36 mouse cellular contexts compared by ENCODE assay signal in the genomic region with DNA sequence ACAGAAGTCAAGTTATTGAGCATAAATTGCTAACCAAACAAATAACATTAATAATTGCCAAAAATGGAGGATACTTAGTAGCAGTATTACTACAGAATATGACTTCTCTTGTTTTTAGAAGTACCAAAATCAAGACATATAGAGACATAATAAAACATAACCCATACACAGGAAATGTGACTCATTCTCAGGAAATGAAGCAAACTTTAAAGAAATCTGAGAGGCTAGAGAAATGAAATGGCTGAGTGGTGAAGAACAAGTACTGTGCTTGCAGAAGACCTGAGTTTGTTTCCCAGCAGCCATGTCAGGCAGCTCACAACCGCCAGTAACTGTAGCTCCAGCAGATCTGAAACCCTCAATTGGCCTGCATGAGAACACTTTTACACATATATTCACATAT. TPM values are rescaled to one million over a fixed set of nuclear protein-coding genes. Genes with fewer than 3 reads are reported as not detected.
DNase-seq lines count a peak whose midpoint lies in the region; ATAC-seq and TF ChIP-seq lines count a peak whose summit lies in the region.
"Had no signal": no experiment of that assay in that cellular context is flagged by ENCODE, and none has a peak within 500 bp of the region (broad histone marks: within the 10 kb centered on the region; RNA-seq: fewer than 3 reads in every experiment).

No protein-coding gene starts in this region.

- no peaks in the 10 kb centered on the region for H3K9me3 ChIP-seq in lung, postnatal 0 days (ENCODE audit: low read length)
- H3K9me3 ChIP-seq in heart, embryonic 12.5 days (replicated peaks), result no peaks in the 10 kb centered on the region
- H3K9me3 ChIP-seq in forebrain, embryonic 10.5 days, result no peaks in the 10 kb centered on the region
- H3K9me3 ChIP-seq: embryonic facial prominence, embryonic 12.5 days; heart, embryonic 15.5 days; hindbrain, embryonic 12.5 days; limb, embryonic 12.5 days; liver, embryonic 15.5 days; lung, embryonic 15.5 days; megakaryocyte, embryonic 14.5 days; midbrain, embryonic 12.5 days; neural tube, embryonic 13.5 days had no signal

- peak; percentile 4 for DNase-seq in lung, postnatal 0 days (ENCODE audit: low spot score)
- DNase-seq in lung, adult 18-20 months, result no peak
- DNase-seq in induced T-regulatory cell, adult 2 months (ENCODE audit: low read depth), result peak; percentile 56
- peak; percentile 29 for DNase-seq in splenic B cell, adult 2 months (ENCODE audit: low read depth, low spot score)
- DNase-seq in forebrain, embryonic 10.5 days (ENCODE audit: extremely low spot score, low spot score), result no peak
- DNase-seq in gastrocnemius, postnatal 10 days, result no peak
- DNase-seq: adrenal gland, postnatal 10 days; cerebellum, adult 11 months; cerebellum, adult 9-11 months; embryo, embryonic 11 days; gastrocnemius, adult 2 months; kidney, adult 9 months; kidney, postnatal 10 days; lung, postnatal 36 days had no signal

- 75% methylated on average over 1 of the region's 1 CpGs for WGBS in lung, postnatal 0 days
- WGBS in heart, embryonic 12.5 days, result 57% methylated on average over 1 of the region's 1 CpGs
- 60% methylated on average over 1 of the region's 1 CpGs for WGBS in forebrain, embryonic 10.5 days

- no peak overlapping the region for H3K9ac ChIP-seq in lung, postnatal 0 days (replicated peaks; ENCODE audit: low read depth)
- H3K9ac ChIP-seq in heart, embryonic 12.5 days, result no peak overlapping the region
- H3K9ac ChIP-seq: embryonic facial prominence, embryonic 12.5 days; heart, embryonic 15.5 days; hindbrain, embryonic 12.5 days; limb, embryonic 12.5 days; liver, embryonic 15.5 days; lung, embryonic 15.5 days; midbrain, embryonic 12.5 days; neural tube, embryonic 13.5 days had no signal

- no peak overlapping the region for H3K27ac ChIP-seq in lung, postnatal 0 days (ENCODE audit: low read length)
- no peak overlapping the region for H3K27ac ChIP-seq in heart, embryonic 12.5 days (ENCODE audit: poor library complexity, severe bottlenecking)
- H3K27ac ChIP-seq in forebrain, embryonic 10.5 days, result no peak overlapping the region
- H3K27ac ChIP-seq: embryonic facial prominence, embryonic 12.5 days; gastrocnemius, adult 2 months; heart, embryonic 15.5 days; hindbrain, embryonic 12.5 days; hindbrain, postnatal 0 days; layer of hippocampus, adult 2 months; left cerebral cortex, adult 2 months; limb, embryonic 12.5 days; liver, embryonic 15.5 days; lung, embryonic 15.5 days; midbrain, embryonic 12.5 days; neural tube, embryonic 13.5 days had no signal

- no peak overlapping the region for H3K4me3 ChIP-seq in lung, postnatal 0 days (ENCODE audit: low read depth, low read length)
- no peak overlapping the region for H3K4me3 ChIP-seq in heart, embryonic 12.5 days
- H3K4me3 ChIP-seq in forebrain, embryonic 10.5 days, result no peak overlapping the region
- H3K4me3 ChIP-seq: embryonic facial prominence, embryonic 12.5 days; gastrocnemius, adult 2 months; heart, embryonic 15.5 days; hindbrain, embryonic 12.5 days; layer of hippocampus, adult 2 months; left cerebral cortex, adult 2 months; limb, embryonic 12.5 days; liver, embryonic 15.5 days; lung, embryonic 15.5 days; megakaryocyte, embryonic 14.5 days; midbrain, embryonic 12.5 days; myocyte; neural tube, embryonic 13.5 days had no signal

- TF ChIP-seq EP300 in lung, postnatal 0 days (IDR thresholded peaks at IDR 0.05), result no peak

- no peak overlapping the region for H3K4me2 ChIP-seq in lung, postnatal 0 days (replicated peaks; ENCODE audit: low read depth, low read length)
- no peak overlapping the region for H3K4me2 ChIP-seq in heart, embryonic 12.5 days
- H3K4me2 ChIP-seq: embryonic facial prominence, embryonic 12.5 days; heart, embryonic 15.5 days; hindbrain, embryonic 12.5 days; limb, embryonic 12.5 days; liver, embryonic 15.5 days; lung, embryonic 15.5 days; midbrain, embryonic 12.5 days; neural tube, embryonic 13.5 days had no signal

- ATAC-seq in lung, postnatal 0 days, result no peak
- peak; percentile 86 for ATAC-seq in CD4-positive, CD25-positive, alpha-beta regulatory T cell, adult 4 months
- ATAC-seq in heart, embryonic 12.5 days (ENCODE audit: insufficient number of reproducible peaks, low FRiP score), result no peak
- ATAC-seq: forebrain, embryonic 16.5 days; hindbrain, postnatal 0 days; intestine, postnatal 0 days had no signal

- no peaks in the 10 kb centered on the region for H3K4me1 ChIP-seq in lung, postnatal 0 days (ENCODE audit: insufficient read depth, low read depth, low read length)
- H3K4me1 ChIP-seq in heart, embryonic 12.5 days (replicated peaks), result no peaks in the 10 kb centered on the region
- no peaks in the 10 kb centered on the region for H3K4me1 ChIP-seq in forebrain, embryonic 10.5 days
- H3K4me1 ChIP-seq: embryonic facial prominence, embryonic 12.5 days; heart, embryonic 15.5 days; hindbrain, embryonic 12.5 days; limb, embryonic 12.5 days; liver, embryonic 15.5 days; lung, embryonic 15.5 days; megakaryocyte, embryonic 14.5 days; midbrain, embryonic 12.5 days; neural tube, embryonic 13.5 days had no signal

- no peak for TF ChIP-seq CTCF in lung, postnatal 0 days (IDR thresholded peaks at IDR 0.05)

- no peaks in the 10 kb centered on the region for H3K36me3 ChIP-seq in lung, postnatal 0 days (ENCODE audit: insufficient read depth, low read length)
- H3K36me3 ChIP-seq in splenic B cell, adult 2 months (ENCODE audit: control insufficient read depth, insufficient read depth, low read length, poor library complexity, severe bottlenecking), result no peaks in the 10 kb centered on the region
- no peaks in the 10 kb centered on the region for H3K36me3 ChIP-seq in heart, embryonic 12.5 days
- H3K36me3 ChIP-seq in forebrain, embryonic 10.5 days (replicated peaks), result no peaks in the 10 kb centered on the region
- H3K36me3 ChIP-seq: embryonic facial prominence, embryonic 12.5 days; heart, embryonic 15.5 days; hindbrain, embryonic 12.5 days; limb, embryonic 12.5 days; liver, embryonic 15.5 days; lung, embryonic 15.5 days; midbrain, embryonic 12.5 days; neural tube, embryonic 13.5 days had no signal

- no peaks in the 10 kb centered on the region for H3K27me3 ChIP-seq in lung, postnatal 0 days (replicated peaks; ENCODE audit: insufficient read depth, low read length)
- H3K27me3 ChIP-seq in splenic B cell, adult 2 months (ENCODE audit: control insufficient read depth, insufficient read depth, low read length, poor library complexity, severe bottlenecking), result no peaks in the 10 kb centered on the region
- H3K27me3 ChIP-seq in heart, embryonic 12.5 days (replicated peaks), result no peaks in the 10 kb centered on the region
- peaks cover 3% of the 10 kb centered on the region; the same call in 1 of the 2 replicates for H3K27me3 ChIP-seq in forebrain, embryonic 10.5 days (ENCODE audit: poor library complexity, severe bottlenecking)
- H3K27me3 ChIP-seq: CH12.LX; embryonic facial prominence, embryonic 12.5 days; heart, embryonic 15.5 days; hindbrain, embryonic 12.5 days; limb, embryonic 12.5 days; liver, embryonic 15.5 days; lung, embryonic 15.5 days; megakaryocyte, embryonic 14.5 days; midbrain, embryonic 12.5 days; neural tube, embryonic 13.5 days had no signal

RNA-seq across cellular contexts. Expression of a gene that starts 30.8 kb away (rescaled TPM):
- polyA plus RNA-seq in lung, postnatal 0 days (2015; fragmentation: Nextera tagmentation; extraction: Ambion mirVana), result not detected in 2 replicates
- polyA plus RNA-seq in CD4-positive, CD25-positive, alpha-beta regulatory T cell, adult 4 months (2017; shearing (Covaris generic)), result 10 to 100 TPM; 87.1 to 91.7 TPM
- polyA plus RNA-seq in heart, embryonic 12.5 days (2016; fragmentation: Nextera tagmentation; extraction: Ambion mirVana), result 0.04 TPM in 1 of 2 replicates, not detected in the other
- polyA plus RNA-seq in forebrain, embryonic 10.5 days (2016; fragmentation: Nextera tagmentation; extraction: Ambion mirVana), result not detected in 2 replicates
- total RNA-seq in gastrocnemius, postnatal 10 days (2021), result under 1 TPM; 0.07 to 0.19 TPM
- total RNA-seq: gastrocnemius, adult 2 months; hindbrain, postnatal 0 days; layer of hippocampus, adult 2 months; layer of hippocampus, postnatal 14 days; left cerebral cortex, adult 2 months; left cerebral cortex, postnatal 25 days; midbrain, postnatal 0 days had no signal
- polyA plus RNA-seq: hindbrain, embryonic 12.5 days; intestine, postnatal 0 days; limb, embryonic 12.5 days; myocyte; neural tube, embryonic 13.5 days; testis, adult 2 months had no signal

Comparison
In these comparisons a context has a peak if more than half of its experiments do, and no peak if none do; other contexts are left out.
1. DNase-seq: peak in lung, postnatal 0 days (single experiment), induced T-regulatory cell, adult 2 months (single experiment) and splenic B cell, adult 2 months (single experiment); none in lung, adult 18-20 months (0 of 2), forebrain, embryonic 10.5 days (single experiment) and gastrocnemius, postnatal 10 days (single experiment).
2. RNA of a gene that starts 30.8 kb away (polyA plus RNA-seq): 87.1 to 91.7 TPM in CD4-positive, CD25-positive, alpha-beta regulatory T cell, adult 4 months; 0.04 TPM in heart, embryonic 12.5 days, not detected in forebrain, embryonic 10.5 days and not detected in lung, postnatal 0 days; every median in the first group is over 10 times any median in the second.